Comparison of ENCODE assay signal across 22 mouse cellular contexts in genomic region chr16:7345298-7345697, GRCm38 (mm10).
DNase-seq lines count a peak whose midpoint lies in the region; ATAC-seq and TF ChIP-seq lines count a peak whose summit lies in the region.
"Had no signal": no experiment of that assay in that cellular context is flagged by ENCODE, and none has a peak within 500 bp of the region (broad histone marks: within the 10 kb centered on the region; RNA-seq: fewer than 3 reads in every experiment).

No protein-coding gene starts in this region.

- no peaks in the 10 kb centered on the region for H3K4me1 ChIP-seq in embryonic facial prominence, embryonic 14.5 days (ENCODE audit: control insufficient read depth, insufficient read depth, low read length)
- H3K4me1 ChIP-seq in embryonic facial prominence, embryonic 10.5 days = 0 out of 2 replicates have a peak, but pooled peaks cover 3% of the 10 kb centered on the region
- no peaks in the 10 kb centered on the region for H3K4me1 ChIP-seq in hindbrain, embryonic 11.5 days (replicated peaks; ENCODE audit: control insufficient read depth, insufficient read depth, low read length)
- no peaks in the 10 kb centered on the region for H3K4me1 ChIP-seq in hindbrain, postnatal 0 days (ENCODE audit: insufficient read depth, low read length)
- peaks cover 28% of the 10 kb centered on the region for H3K4me1 ChIP-seq in neural tube, embryonic 14.5 days (ENCODE audit: control insufficient read depth, insufficient read depth, low read length)
- H3K4me1 ChIP-seq in intestine, postnatal 0 days (replicated peaks; ENCODE audit: control insufficient read depth, insufficient read depth, low read length) = no peaks in the 10 kb centered on the region
- H3K4me1 ChIP-seq: heart, embryonic 10.5 days had no signal

- no peak for TF ChIP-seq CTCF in hindbrain, postnatal 0 days (IDR thresholded peaks at IDR 0.05; ENCODE audit: low read depth)
- no peak for TF ChIP-seq CTCF in intestine, postnatal 0 days (IDR thresholded peaks at IDR 0.05; ENCODE audit: low read depth)

- no peak for ATAC-seq in embryonic facial prominence, embryonic 14.5 days (ENCODE audit: low read depth)
- no peak for ATAC-seq in hindbrain, embryonic 11.5 days (ENCODE audit: low FRiP score)
- ATAC-seq in hindbrain, postnatal 0 days = no peak
- ATAC-seq in neural tube, embryonic 14.5 days (ENCODE audit: low read depth) = no peak
- no peak for ATAC-seq in intestine, postnatal 0 days
- ATAC-seq: CD4-positive, CD25-positive, alpha-beta regulatory T cell, adult 4 months; inflammation-experienced regulatory T-cells, adult 6 months had no signal

- 46% methylated on average over 3 of the region's 3 CpGs for WGBS in embryonic facial prominence, embryonic 14.5 days
- 77% methylated on average over 3 of the region's 3 CpGs for WGBS in embryonic facial prominence, embryonic 10.5 days
- 75% methylated on average over 3 of the region's 3 CpGs for WGBS in hindbrain, embryonic 11.5 days
- 61% methylated on average over 3 of the region's 3 CpGs for WGBS in hindbrain, postnatal 0 days
- WGBS in neural tube, embryonic 14.5 days = 70% methylated on average over 3 of the region's 3 CpGs
- WGBS in intestine, postnatal 0 days = 59% methylated on average over 3 of the region's 3 CpGs

- no peak overlapping the region for H3K4me3 ChIP-seq in embryonic facial prominence, embryonic 14.5 days (ENCODE audit: low read depth, low read length)
- no peak overlapping the region for H3K4me3 ChIP-seq in embryonic facial prominence, embryonic 10.5 days
- no peak overlapping the region for H3K4me3 ChIP-seq in hindbrain, embryonic 11.5 days (ENCODE audit: low read depth, low read length)
- H3K4me3 ChIP-seq in hindbrain, postnatal 0 days (ENCODE audit: low read length) = no peak overlapping the region
- no peak overlapping the region for H3K4me3 ChIP-seq in neural tube, embryonic 14.5 days (ENCODE audit: low read depth, low read length)
- H3K4me3 ChIP-seq in intestine, postnatal 0 days (ENCODE audit: low read depth, low read length) = no peak overlapping the region
- H3K4me3 ChIP-seq: heart, embryonic 10.5 days had no signal

- DNase-seq in embryonic facial prominence, embryonic 14.5 days (ENCODE audit: low spot score) = peak; percentile 33
- DNase-seq in embryonic facial prominence, embryonic 10.5 days (ENCODE audit: low spot score) = no peak
- no peak for DNase-seq in hindbrain, embryonic 11.5 days (ENCODE audit: low spot score)
- DNase-seq in hindbrain, postnatal 0 days (ENCODE audit: low spot score) = no peak
- peak; percentile 27 for DNase-seq in layer of hippocampus, adult 9-11 months
- DNase-seq in layer of hippocampus, adult 11-12 months (ENCODE audit: low spot score) = no peak
- DNase-seq: adrenal gland, postnatal 10 days; B cell, adult 2 months; cerebellum, adult 18-20 months; cerebellum, postnatal 10 days; gastrocnemius, postnatal 10 days; heart, adult 18-20 months; heart, postnatal 10 days; heart, postnatal 4 days; kidney, adult 11 months had no signal

- no peaks in the 10 kb centered on the region for H3K9me3 ChIP-seq in embryonic facial prominence, embryonic 14.5 days (ENCODE audit: control insufficient read depth, low read length)
- H3K9me3 ChIP-seq in embryonic facial prominence, embryonic 10.5 days = no peaks in the 10 kb centered on the region
- H3K9me3 ChIP-seq in hindbrain, embryonic 11.5 days (ENCODE audit: control insufficient read depth, low read length) = no peaks in the 10 kb centered on the region
- H3K9me3 ChIP-seq in hindbrain, postnatal 0 days (ENCODE audit: low read length) = no peaks in the 10 kb centered on the region
- H3K9me3 ChIP-seq in neural tube, embryonic 14.5 days (ENCODE audit: control insufficient read depth, low read length) = no peaks in the 10 kb centered on the region
- no peaks in the 10 kb centered on the region for H3K9me3 ChIP-seq in intestine, postnatal 0 days (ENCODE audit: control insufficient read depth)
- H3K9me3 ChIP-seq: heart, embryonic 10.5 days had no signal

- no peak overlapping the region for H3K9ac ChIP-seq in embryonic facial prominence, embryonic 14.5 days (ENCODE audit: low read depth, low read length)
- H3K9ac ChIP-seq in hindbrain, embryonic 11.5 days (ENCODE audit: low read depth, low read length) = no peak overlapping the region
- H3K9ac ChIP-seq in hindbrain, postnatal 0 days (replicated peaks; ENCODE audit: low read length) = no peak overlapping the region
- no peak overlapping the region for H3K9ac ChIP-seq in neural tube, embryonic 14.5 days (replicated peaks; ENCODE audit: low read depth, low read length)
- H3K9ac ChIP-seq in intestine, postnatal 0 days (ENCODE audit: low read depth, low read length) = no peak overlapping the region
- H3K9ac ChIP-seq: hindbrain, embryonic 14.5 days had no signal

- no peak overlapping the region for H3K27ac ChIP-seq in embryonic facial prominence, embryonic 14.5 days (replicated peaks; ENCODE audit: low read depth, low read length)
- H3K27ac ChIP-seq in embryonic facial prominence, embryonic 10.5 days (replicated peaks) = no peak overlapping the region
- H3K27ac ChIP-seq in hindbrain, embryonic 11.5 days (ENCODE audit: low read depth, low read length) = peak overlapping the region; percentile 6; the same call in 1 of the 2 replicates
- no peak overlapping the region for H3K27ac ChIP-seq in hindbrain, postnatal 0 days
- peak overlapping the region; percentile 69; the same call in 1 of the 2 replicates for H3K27ac ChIP-seq in neural tube, embryonic 14.5 days (ENCODE audit: low read depth, low read length)
- H3K27ac ChIP-seq in intestine, postnatal 0 days (ENCODE audit: low read depth, low read length) = no peak overlapping the region
- H3K27ac ChIP-seq: heart, embryonic 10.5 days; hindbrain, embryonic 14.5 days had no signal

- no peaks in the 10 kb centered on the region for H3K36me3 ChIP-seq in embryonic facial prominence, embryonic 14.5 days (ENCODE audit: control insufficient read depth, insufficient read depth, low read length)
- no peaks in the 10 kb centered on the region for H3K36me3 ChIP-seq in embryonic facial prominence, embryonic 10.5 days (replicated peaks)
- H3K36me3 ChIP-seq in hindbrain, embryonic 11.5 days (ENCODE audit: control insufficient read depth, insufficient read depth, low read length) = no peaks in the 10 kb centered on the region
- no peaks in the 10 kb centered on the region for H3K36me3 ChIP-seq in hindbrain, postnatal 0 days (ENCODE audit: insufficient read depth, low read length)
- H3K36me3 ChIP-seq in neural tube, embryonic 14.5 days (ENCODE audit: control insufficient read depth, insufficient read depth, low read length) = no peaks in the 10 kb centered on the region
- no peaks in the 10 kb centered on the region for H3K36me3 ChIP-seq in intestine, postnatal 0 days (ENCODE audit: control insufficient read depth, insufficient read depth)
- H3K36me3 ChIP-seq: G1E; heart, embryonic 10.5 days had no signal

- no peaks in the 10 kb centered on the region for H3K27me3 ChIP-seq in embryonic facial prominence, embryonic 14.5 days (replicated peaks; ENCODE audit: control insufficient read depth, insufficient read depth, low read length)
- H3K27me3 ChIP-seq in embryonic facial prominence, embryonic 10.5 days (replicated peaks; ENCODE audit: low read depth, poor library complexity, severe bottlenecking) = no peaks in the 10 kb centered on the region
- H3K27me3 ChIP-seq in hindbrain, embryonic 11.5 days (ENCODE audit: control insufficient read depth, insufficient read depth, low read length) = no peaks in the 10 kb centered on the region
- H3K27me3 ChIP-seq in hindbrain, postnatal 0 days (ENCODE audit: insufficient read depth, low read length) = no peaks in the 10 kb centered on the region
- H3K27me3 ChIP-seq in neural tube, embryonic 14.5 days (ENCODE audit: control insufficient read depth, insufficient read depth, low read length) = no peaks in the 10 kb centered on the region
- no peaks in the 10 kb centered on the region for H3K27me3 ChIP-seq in intestine, postnatal 0 days (replicated peaks; ENCODE audit: control insufficient read depth, insufficient read depth, low read length)

- H3K4me2 ChIP-seq in embryonic facial prominence, embryonic 14.5 days (ENCODE audit: low read depth, low read length) = no peak overlapping the region
- no peak overlapping the region for H3K4me2 ChIP-seq in hindbrain, embryonic 11.5 days (replicated peaks; ENCODE audit: low read depth, low read length)
- no peak overlapping the region for H3K4me2 ChIP-seq in hindbrain, postnatal 0 days (ENCODE audit: low read depth, low read length)
- H3K4me2 ChIP-seq in neural tube, embryonic 14.5 days (ENCODE audit: low read depth, low read length) = no peak overlapping the region
- H3K4me2 ChIP-seq in intestine, postnatal 0 days (replicated peaks; ENCODE audit: low read depth) = no peak overlapping the region
- H3K4me2 ChIP-seq: hindbrain, embryonic 14.5 days had no signal

Comparison
In these comparisons a context has a peak if more than half of its experiments do, and no peak if none do; other contexts are left out.
1. DNase-seq: peak in embryonic facial prominence, embryonic 14.5 days (single experiment) and layer of hippocampus, adult 9-11 months (single experiment); none in embryonic facial prominence, embryonic 10.5 days (single experiment), hindbrain, embryonic 11.5 days (single experiment), hindbrain, postnatal 0 days (single experiment) and layer of hippocampus, adult 11-12 months (single experiment).
2. H3K27ac ChIP-seq: peak in hindbrain, embryonic 11.5 days (single experiment) and neural tube, embryonic 14.5 days (single experiment); none in embryonic facial prominence, embryonic 14.5 days (single experiment), embryonic facial prominence, embryonic 10.5 days (single experiment), hindbrain, postnatal 0 days (single experiment) and intestine, postnatal 0 days (single experiment).